Mouse (Mus musculus): ENCODE measurements around the gene Tcerg1l. TPM values are rescaled to one million over a fixed set of nuclear protein-coding genes. Genes with fewer than 3 reads are reported as not detected.

Gene Tcerg1l
- polyA plus RNA-seq, 1 experiment from 2014 or later: 6.5 TPM

DNA sequence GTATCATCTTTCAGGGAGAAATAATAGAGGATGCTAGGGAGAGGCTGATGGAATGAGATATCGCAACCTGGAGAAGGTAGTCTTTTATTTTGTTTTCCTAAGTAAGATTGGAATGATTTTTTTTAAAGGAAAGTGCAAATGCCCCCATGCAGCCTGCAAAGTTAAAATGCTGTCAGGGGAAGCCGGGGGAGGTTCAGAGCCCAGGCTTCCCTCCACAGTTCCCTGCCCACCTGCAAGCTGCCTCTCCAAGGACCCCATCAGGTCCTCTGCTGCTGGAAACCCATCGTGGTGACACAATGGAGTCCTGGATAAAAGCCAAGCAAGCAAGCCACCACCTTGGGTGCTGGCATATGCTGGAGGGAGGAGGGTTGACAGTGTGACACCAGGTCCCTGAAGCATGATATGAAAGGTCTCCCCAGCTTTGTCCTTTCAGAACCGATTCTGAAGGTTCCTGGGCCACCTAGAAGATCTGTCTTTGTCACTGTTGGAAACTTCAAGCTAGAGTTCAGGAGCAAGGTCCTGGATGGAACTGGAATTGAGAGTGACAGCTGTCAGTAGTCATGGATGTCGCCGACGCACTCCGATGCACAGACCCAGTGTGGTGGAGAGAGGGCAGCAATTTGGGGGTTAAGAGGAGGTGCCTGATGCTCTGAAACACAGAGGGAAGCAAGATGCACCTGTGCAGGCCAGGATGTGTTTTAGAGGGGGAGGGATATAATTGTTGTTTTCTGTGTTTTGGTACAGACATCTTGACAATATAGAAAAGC, 3.2 kb upstream of the Tcerg1l start:
- Histone ChIP-seq H3K4me2 (ENCODE audit: low read depth) (no peak overlapping the region), H3K27ac (ENCODE audit: low read depth, low read length) (no peak overlapping the region), H3K9me3 (ENCODE audit: control insufficient read depth, low read length) (no peaks in the 10 kb centered on the region), H3K9ac (ENCODE audit: low read length) (no peak overlapping the region), H3K36me3 (ENCODE audit: control insufficient read depth, insufficient read depth, low read length) (no peaks in the 10 kb centered on the region), H3K27me3 (ENCODE audit: control insufficient read depth, insufficient read depth, low read length) (0 out of 2 replicates have a peak, but pooled peaks cover 5% of the 10 kb centered on the region), H3K4me3 (ENCODE audit: low read depth, low read length) (no peak overlapping the region), H3K4me1 (ENCODE audit: control insufficient read depth, insufficient read depth, low read length) (0 out of 2 replicates have a peak, but pooled peaks cover 4% of the 10 kb centered on the region)
- no peak for ATAC-seq (ENCODE audit: insufficient read depth, low FRiP score, low TSS enrichment)
- 85% methylated on average over 8 of the region's 8 CpGs for WGBS
- DNase-seq (ENCODE audit: low spot score): no peak

DNA sequence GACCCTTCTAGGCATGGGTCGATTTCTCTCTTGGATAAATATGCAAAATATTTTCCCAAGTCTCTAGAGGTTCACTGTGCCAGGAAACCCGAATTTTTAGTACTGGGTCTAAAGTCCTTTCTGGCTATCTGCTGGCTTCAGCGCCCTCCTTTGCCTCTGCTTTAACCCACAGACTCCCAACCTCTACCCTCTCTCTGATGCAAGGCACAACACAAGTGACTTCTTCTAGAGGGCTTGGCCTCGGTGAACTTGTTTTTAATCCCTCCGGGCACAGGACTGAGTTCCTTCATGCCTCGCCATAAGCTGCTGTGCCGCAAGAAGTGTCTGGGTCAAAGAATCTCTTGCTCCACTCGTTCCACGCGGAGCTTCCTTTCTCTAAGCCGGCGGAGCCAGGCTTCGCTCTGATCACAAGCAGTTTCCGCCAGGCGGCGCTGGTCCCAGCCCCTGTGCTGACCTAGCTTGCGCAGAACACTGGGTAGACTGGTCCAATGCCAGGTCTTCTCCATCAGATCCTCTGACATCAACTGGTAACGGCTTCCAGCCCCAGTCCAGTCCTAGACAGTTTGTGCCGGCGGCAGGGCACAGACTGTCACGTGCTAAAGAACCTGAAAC, 758 bp upstream of the Tcerg1l start:
- Histone ChIP-seq H3K27me3 (ENCODE audit: control insufficient read depth, insufficient read depth, low read length) (0 out of 2 replicates have a peak, but pooled peaks cover 5% of the 10 kb centered on the region), H3K4me1 (ENCODE audit: control insufficient read depth, insufficient read depth, low read length) (0 out of 2 replicates have a peak, but pooled peaks cover 4% of the 10 kb centered on the region), H3K36me3 (ENCODE audit: control insufficient read depth, insufficient read depth, low read length) (no peaks in the 10 kb centered on the region), H3K27ac (ENCODE audit: low read depth, low read length) (no peak overlapping the region; the same call in 1 of the 2 replicates), H3K9ac (ENCODE audit: low read length) (peak overlapping the region; percentile 63), H3K9me3 (ENCODE audit: control insufficient read depth, low read length) (no peaks in the 10 kb centered on the region), H3K4me2 (ENCODE audit: low read depth) (peak overlapping the region; percentile 100), H3K4me3 (ENCODE audit: low read depth, low read length) (peak overlapping the region; percentile 65)
- ATAC-seq (ENCODE audit: insufficient read depth, low FRiP score, low TSS enrichment) (peak; percentile 78), DNase-seq (ENCODE audit: low spot score) (peak; percentile 91)
- WGBS: under 1% methylated on average over 21 of the region's 21 CpGs

DNA sequence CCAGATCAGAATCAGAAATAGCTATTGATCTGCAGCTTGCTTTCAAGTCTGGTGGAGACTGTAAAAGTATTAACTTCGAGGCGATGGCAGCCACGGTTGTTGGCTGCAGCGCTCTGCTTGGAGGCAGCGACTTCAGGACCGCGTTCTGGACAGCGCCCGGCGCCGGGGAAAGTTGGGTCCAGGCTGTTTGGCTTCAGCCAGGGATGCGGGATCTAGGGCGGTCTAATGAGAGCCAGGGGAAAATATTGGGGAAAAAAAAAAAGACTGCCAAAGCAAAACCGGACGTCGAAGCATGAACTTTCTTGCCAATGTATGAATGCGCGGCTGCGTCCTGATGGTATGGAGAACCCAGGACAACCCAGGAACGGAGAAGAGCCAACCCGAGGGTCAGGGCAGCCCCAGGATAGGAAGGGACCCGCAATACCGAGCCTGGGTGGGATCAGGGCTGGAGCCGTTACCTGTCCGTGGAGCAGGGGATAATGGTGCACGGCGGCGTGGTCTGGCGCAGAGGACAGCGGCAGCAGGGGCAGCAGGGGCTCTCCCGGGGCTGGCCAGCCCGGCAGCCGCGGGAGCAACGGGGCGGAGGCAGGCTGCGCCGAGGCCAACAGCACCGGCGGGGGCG, 556 bp downstream of the Tcerg1l start:
- Histone ChIP-seq H3K27ac (ENCODE audit: low read depth, low read length) (no peak overlapping the region), H3K9me3 (ENCODE audit: control insufficient read depth, low read length) (no peaks in the 10 kb centered on the region), H3K27me3 (ENCODE audit: control insufficient read depth, insufficient read depth, low read length) (0 out of 2 replicates have a peak, but pooled peaks cover 5% of the 10 kb centered on the region), H3K9ac (ENCODE audit: low read length) (peak overlapping the region; percentile 63), H3K4me3 (ENCODE audit: low read depth, low read length) (peak overlapping the region; percentile 65), H3K36me3 (ENCODE audit: control insufficient read depth, insufficient read depth, low read length) (no peaks in the 10 kb centered on the region), H3K4me1 (ENCODE audit: control insufficient read depth, insufficient read depth, low read length) (0 out of 2 replicates have a peak, but pooled peaks cover 4% of the 10 kb centered on the region), H3K4me2 (ENCODE audit: low read depth) (peak overlapping the region; percentile 100)
- ATAC-seq (ENCODE audit: insufficient read depth, low FRiP score, low TSS enrichment) (no peak), DNase-seq (ENCODE audit: low spot score) (peak; percentile 78)
- WGBS: under 1% methylated on average over 39 of the region's 41 CpGs

DNA sequence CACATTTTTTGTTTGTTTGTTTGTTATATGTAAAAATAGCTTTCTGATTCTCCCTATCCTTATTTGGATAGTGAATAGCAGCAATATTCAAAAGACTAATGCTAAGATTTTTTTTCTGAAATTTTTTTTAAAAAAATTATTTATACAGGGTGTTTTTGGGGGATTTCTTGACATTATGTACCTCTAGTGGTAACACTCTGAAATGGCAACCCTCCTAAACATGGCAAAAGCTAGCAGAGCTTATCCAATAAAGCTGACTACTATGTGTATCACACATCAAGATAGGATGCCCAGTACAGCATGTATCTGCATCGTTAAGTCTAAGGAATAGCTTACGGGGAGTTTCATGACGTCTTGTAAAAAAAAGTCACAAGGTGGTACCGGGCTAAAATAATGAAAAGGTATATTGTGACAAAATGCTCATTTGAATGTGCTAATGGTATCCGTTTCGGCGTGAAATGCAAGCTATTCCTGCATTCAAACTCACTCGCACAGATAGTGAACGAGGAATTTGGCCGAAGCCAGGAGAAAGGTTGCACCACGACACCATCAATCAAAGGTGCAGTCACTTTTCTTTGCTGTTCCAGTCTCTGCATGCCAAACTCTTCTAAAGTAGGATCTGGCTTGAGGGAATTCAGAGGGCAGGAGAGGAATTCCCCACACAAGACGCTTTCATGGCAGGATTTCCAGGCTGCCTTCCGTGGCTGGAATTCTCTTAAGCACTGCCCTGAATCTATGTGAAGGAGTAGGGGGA, 1.2 kb downstream of the Tcerg1l start:
- Histone ChIP-seq H3K4me3 (ENCODE audit: low read depth, low read length) (peak overlapping the region; percentile 65), H3K36me3 (ENCODE audit: control insufficient read depth, insufficient read depth, low read length) (no peaks in the 10 kb centered on the region), H3K4me1 (ENCODE audit: control insufficient read depth, insufficient read depth, low read length) (0 out of 2 replicates have a peak, but pooled peaks cover 4% of the 10 kb centered on the region), H3K9me3 (ENCODE audit: control insufficient read depth, low read length) (no peaks in the 10 kb centered on the region), H3K27me3 (ENCODE audit: control insufficient read depth, insufficient read depth, low read length) (0 out of 2 replicates have a peak, but pooled peaks cover 5% of the 10 kb centered on the region), H3K4me2 (ENCODE audit: low read depth) (peak overlapping the region; percentile 100), H3K9ac (ENCODE audit: low read length) (no peak overlapping the region; the same call in 1 of the 2 replicates), H3K27ac (ENCODE audit: low read depth, low read length) (no peak overlapping the region)
- no peak for DNase-seq (ENCODE audit: low spot score)
- ATAC-seq (ENCODE audit: insufficient read depth, low FRiP score, low TSS enrichment): no peak
- 37% methylated on average over 13 of the region's 13 CpGs for WGBS

DNA sequence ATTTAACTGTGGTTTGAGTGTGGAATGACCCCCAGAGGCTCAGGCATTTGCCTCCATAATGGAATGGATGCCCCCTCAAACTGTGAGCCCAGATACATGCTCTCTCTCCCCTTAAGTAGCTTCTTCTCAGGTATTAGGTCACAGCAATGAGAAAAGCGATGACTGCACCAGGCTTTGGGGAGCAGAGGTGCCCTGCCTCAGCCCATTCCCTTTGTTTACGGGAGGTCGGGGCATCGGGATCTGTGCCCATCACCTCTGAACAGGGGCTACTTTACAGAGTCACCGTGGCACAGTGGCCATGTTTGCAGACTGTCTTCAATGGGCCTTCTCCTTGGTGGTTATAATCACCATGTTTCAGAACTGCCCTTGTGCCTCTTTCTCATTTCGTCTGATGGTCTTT, 7.6 kb downstream of the Tcerg1l start:
- 90% methylated on average over 6 of the region's 6 CpGs for WGBS
- Histone ChIP-seq H3K36me3 (ENCODE audit: control insufficient read depth, insufficient read depth, low read length) (no peaks in the 10 kb centered on the region), H3K4me1 (ENCODE audit: control insufficient read depth, insufficient read depth, low read length) (no peaks in the 10 kb centered on the region), H3K9ac (ENCODE audit: low read length) (no peak overlapping the region), H3K27me3 (ENCODE audit: control insufficient read depth, insufficient read depth, low read length) (no peaks in the 10 kb centered on the region), H3K4me3 (ENCODE audit: low read depth, low read length) (no peak overlapping the region), H3K4me2 (ENCODE audit: low read depth) (no peak overlapping the region), H3K27ac (ENCODE audit: low read depth, low read length) (no peak overlapping the region), H3K9me3 (ENCODE audit: control insufficient read depth, low read length) (no peaks in the 10 kb centered on the region)
- no peak for ATAC-seq (ENCODE audit: insufficient read depth, low FRiP score, low TSS enrichment)
- no peak for DNase-seq (ENCODE audit: low spot score)

DNA sequence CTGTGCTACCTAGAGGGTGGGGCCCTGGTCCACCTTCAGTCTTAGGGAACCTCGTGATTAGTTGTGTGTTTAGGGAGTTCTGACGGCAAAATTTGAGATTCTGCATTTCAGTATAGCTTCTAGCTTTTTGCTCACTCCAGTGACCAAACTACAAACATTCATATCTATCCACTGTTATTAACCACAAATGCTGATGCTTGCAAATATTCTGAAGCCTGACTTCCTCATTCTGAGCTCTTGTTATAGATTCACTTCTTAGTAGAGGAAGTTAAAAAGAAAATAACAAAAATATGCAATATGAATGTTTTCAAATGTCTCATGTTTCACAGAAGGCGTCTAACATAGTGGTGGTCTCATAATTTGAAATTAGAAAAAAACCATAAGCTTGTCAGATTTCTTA, 8.5 kb downstream of the Tcerg1l start:
- no peak for DNase-seq (ENCODE audit: low spot score)
- Histone ChIP-seq H3K4me2 (ENCODE audit: low read depth) (no peak overlapping the region), H3K9ac (ENCODE audit: low read length) (no peak overlapping the region), H3K4me1 (ENCODE audit: control insufficient read depth, insufficient read depth, low read length) (no peaks in the 10 kb centered on the region), H3K27me3 (ENCODE audit: control insufficient read depth, insufficient read depth, low read length) (no peaks in the 10 kb centered on the region), H3K9me3 (ENCODE audit: control insufficient read depth, low read length) (no peaks in the 10 kb centered on the region), H3K4me3 (ENCODE audit: low read depth, low read length) (no peak overlapping the region), H3K36me3 (ENCODE audit: control insufficient read depth, insufficient read depth, low read length) (no peaks in the 10 kb centered on the region), H3K27ac (ENCODE audit: low read depth, low read length) (no peak overlapping the region)
- WGBS: 76% methylated on average over 3 of the region's 3 CpGs
- no peak for ATAC-seq (ENCODE audit: insufficient read depth, low FRiP score, low TSS enrichment)

DNA sequence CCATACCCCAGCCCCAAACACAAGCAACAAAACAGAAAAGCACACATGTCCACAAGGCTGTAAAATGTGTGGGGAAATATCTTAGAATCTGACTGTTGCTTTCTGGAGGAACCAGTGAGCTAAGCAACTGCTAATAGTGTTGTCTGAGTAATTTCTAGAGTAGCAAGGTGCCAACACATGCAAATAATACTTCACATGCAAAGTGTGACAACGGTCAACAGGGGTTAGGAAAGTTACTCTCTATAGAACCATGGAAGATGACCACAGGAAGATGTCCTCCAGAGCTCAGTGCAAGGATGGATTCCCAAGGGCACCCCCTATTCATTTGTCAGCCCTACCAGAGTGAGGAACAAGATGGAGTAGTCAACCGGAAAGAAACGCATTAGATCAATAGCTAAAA, 18.3 kb downstream of the Tcerg1l start:
- Histone ChIP-seq H3K4me3 (ENCODE audit: low read depth, low read length) (no peak overlapping the region), H3K9me3 (ENCODE audit: control insufficient read depth, low read length) (no peaks in the 10 kb centered on the region), H3K27ac (ENCODE audit: low read depth, low read length) (no peak overlapping the region), H3K4me1 (ENCODE audit: control insufficient read depth, insufficient read depth, low read length) (peaks cover 3% of the 10 kb centered on the region; the same call in 1 of the 2 replicates), H3K36me3 (ENCODE audit: control insufficient read depth, insufficient read depth, low read length) (no peaks in the 10 kb centered on the region), H3K27me3 (ENCODE audit: control insufficient read depth, insufficient read depth, low read length) (no peaks in the 10 kb centered on the region), H3K9ac (ENCODE audit: low read length) (no peak overlapping the region), H3K4me2 (ENCODE audit: low read depth) (no peak overlapping the region)
- 71% methylated on average over 3 of the region's 3 CpGs for WGBS
- ATAC-seq (ENCODE audit: insufficient read depth, low FRiP score, low TSS enrichment): no peak
- DNase-seq (ENCODE audit: low spot score): no peak

DNA sequence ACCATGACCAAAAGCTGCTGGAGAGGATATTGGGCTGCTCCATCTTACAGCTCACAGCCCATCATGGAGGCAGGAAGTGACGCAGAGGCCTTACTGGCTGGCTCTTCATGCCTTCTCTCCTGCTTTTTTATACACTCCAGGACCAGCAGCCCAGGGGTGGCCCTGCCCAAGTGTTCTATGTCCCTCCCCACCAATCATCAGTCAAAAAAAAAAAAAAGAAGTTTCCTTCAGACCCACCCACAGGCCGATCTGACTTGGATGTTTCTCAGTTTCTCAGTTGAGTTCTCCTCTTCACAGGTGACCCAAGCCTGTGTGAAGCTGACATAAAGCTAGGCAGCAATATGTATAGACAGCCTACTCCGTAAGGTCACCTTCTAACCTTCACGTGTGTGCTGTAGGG, 19.0 kb downstream of the Tcerg1l start:
- ATAC-seq (ENCODE audit: insufficient read depth, low FRiP score, low TSS enrichment) (no peak), DNase-seq (ENCODE audit: low spot score) (no peak)
- no peaks in the 10 kb centered on the region for H3K9me3 ChIP-seq (ENCODE audit: control insufficient read depth, low read length)
- H3K27me3 ChIP-seq (ENCODE audit: control insufficient read depth, insufficient read depth, low read length): no peaks in the 10 kb centered on the region
- no peak overlapping the region for H3K4me3 ChIP-seq (ENCODE audit: low read depth, low read length)
- H3K27ac ChIP-seq (ENCODE audit: low read depth, low read length): no peak overlapping the region
- H3K4me1 ChIP-seq (ENCODE audit: control insufficient read depth, insufficient read depth, low read length): peaks cover 3% of the 10 kb centered on the region; the same call in 1 of the 2 replicates
- no peak overlapping the region for H3K4me2 ChIP-seq (ENCODE audit: low read depth)
- no peaks in the 10 kb centered on the region for H3K36me3 ChIP-seq (ENCODE audit: control insufficient read depth, insufficient read depth, low read length)
- H3K9ac ChIP-seq (ENCODE audit: low read length): no peak overlapping the region
- 89% methylated on average over 4 of the region's 4 CpGs for WGBS

All from neural tube, embryonic 11.5 days (tissue).